Mouse (Mus musculus) neutrophil, adult 65 days (primary cell): ENCODE data around the gene Sugp1. TPM values are rescaled to one million over a fixed set of nuclear protein-coding genes. Genes with fewer than 3 reads are reported as not detected.

Experiments used
- total RNA-seq: library from RNA; stranded (reverse); gene quantifications from 2 replicates; pipeline ENCODE4 v1.2.4, GENCODE M21; 2023

Sugp1 gene
- total RNA-seq, result 28.8 and 31.6 TPM in 2 replicates

GRCm38 (mm10) chr8:70042583-70043455, at the start of gene Sugp1, which contains the start of gene Mau2:
TSS of gene Sugp1 (plus strand) at chr8:70042813.
TSS of gene Mau2 (minus strand) at chr8:70042734.

GRCm38 (mm10) chr8:69995776-69996588, 46.6 kb upstream of the Sugp1 start, which contains the start of gene Gatad2a:
TSS of gene Gatad2a (minus strand) at chr8:69996384.

GRCm38 (mm10) chr8:70072441-70073069, 29.9 kb downstream of the Sugp1 start, which contains the start of gene Tm6sf2:
TSS of gene Tm6sf2 (plus strand) at chr8:70072924.

GRCm38 (mm10) chr8:70083285-70083684, 40.7 kb downstream of the Sugp1 start, which contains the start of gene Hapln4:
TSS of gene Hapln4 (plus strand) at chr8:70083457.

GRCm38 (mm10) chr8:70120667-70121066, 78.1 kb downstream of the Sugp1 start, which contains the start of gene Ncan:
TSS of gene Ncan (minus strand) at chr8:70120873.

Other genes with a start within 250 kb of the Sugp1 start
- 542 and 837 TPM in 2 replicates for gene Gmip, start 234.1 kb upstream of the Sugp1 start, total RNA-seq
- gene Lpar2, start 220.4 kb upstream of the Sugp1 start, total RNA-seq, result 4.9 and 7.8 TPM in 2 replicates
- 0.50 and 1.5 TPM in 2 replicates for gene Pbx4, start 210.3 kb upstream of the Sugp1 start, total RNA-seq
- gene Cilp2, start 155.1 kb upstream of the Sugp1 start, total RNA-seq, result not detected in 2 replicates
- 0.79 and 1.6 TPM in 2 replicates for gene Tssk6, start 140.6 kb upstream of the Sugp1 start, total RNA-seq
- 51.7 and 65.8 TPM in 2 replicates for gene Ndufa13, start 140.3 kb upstream of the Sugp1 start, total RNA-seq
- gene Yjefn3, start 140.1 kb upstream of the Sugp1 start, total RNA-seq, result not detected in 2 replicates
- gene Gatad2a, start 46.4 kb upstream of the Sugp1 start, total RNA-seq, result 63.0 and 64.7 TPM in 2 replicates
- 87.4 and 122 TPM in 2 replicates for gene Mau2, start 79 bp upstream of the Sugp1 start, total RNA-seq
- not detected in 2 replicates for gene Tm6sf2, start 30.1 kb downstream of the Sugp1 start, total RNA-seq
- not detected in 2 replicates for gene Hapln4, start 40.6 kb downstream of the Sugp1 start, total RNA-seq
- not detected in 2 replicates for gene Ncan, start 78.1 kb downstream of the Sugp1 start, total RNA-seq
- 7.5 and 11.2 TPM in 2 replicates for gene Nr2c2ap, start 88.5 kb downstream of the Sugp1 start, total RNA-seq
- 11.2 and 13.5 TPM in 2 replicates for gene Rfxank, start 96.3 kb downstream of the Sugp1 start, total RNA-seq
- gene Borcs8, start 96.7 kb downstream of the Sugp1 start, total RNA-seq, result 27.0 and 35.6 TPM in 2 replicates
- 0.95 and 1.1 TPM in 2 replicates for gene Mef2b, start 96.9 kb downstream of the Sugp1 start, total RNA-seq
- gene Tmem161a, start 129.5 kb downstream of the Sugp1 start, total RNA-seq, result 13.4 and 23.3 TPM in 2 replicates
- 1.9 and 2.1 TPM in 2 replicates for gene Slc25a42, start 169.5 kb downstream of the Sugp1 start, total RNA-seq
- gene Sugp2, start 191.4 kb downstream of the Sugp1 start, total RNA-seq, result 24.1 and 36.4 TPM in 2 replicates
- 3.1 and 3.7 TPM in 2 replicates for gene Armc6, start 191.7 kb downstream of the Sugp1 start, total RNA-seq
- 7.0 and 8.6 TPM in 2 replicates for gene Homer3, start 240.0 kb downstream of the Sugp1 start, total RNA-seq